Mouse (Mus musculus) Patski (cell line): ENCODE data around the gene Maml3. TPM values are rescaled to one million over a fixed set of nuclear protein-coding genes. Genes with fewer than 3 reads are reported as not detected.

ENCODE experiments used
- ATAC-seq: fragments of 100-300 bp; one replicate; pipeline ENCODE4 v1.8.0; 2021
- CTCF ChIA-PET: fragments of 350-600 bp; sonication (Branson Sonifier 250); formaldehyde crosslinking; loops from one replicate; lab custom pipeline; 2022; ENCODE audit warnings: inconsistent platforms; lab: Charles Lee
- POLR2A ChIA-PET: fragments of 350-600 bp; sonication (Branson Sonifier 250); formaldehyde crosslinking; loops from one replicate; lab custom pipeline; 2022; ENCODE audit warnings: antibody characterized with exemption, inconsistent platforms; lab: Charles Lee
- DNase-seq: peaks from one replicate; pipeline ENCODE4 v3.0.0-alpha.2; 2011; ENCODE audit warnings: low read depth, low spot score
- H3K27me3 ChIP-seq: fragments of 371-371 bp; one replicate; pipeline ENCODE4 v1.5.1; 2021
- CTCF ChIP-seq: fragments of 100-300 bp; IDR thresholded peaks from one replicate; pipeline ENCODE4 v1.5.1; 2021
- in situ Hi-C: fragments of 300-500 bp; cut with MboI; formaldehyde crosslinking; loops from 3 replicates; pipeline ENCODE4 v1.11.1; 2018; ENCODE audit warnings: low pct_unique_long_range_greater_than_20kb, mixed read lengths
- polyA plus RNA-seq: library from polyadenylated mRNA; unstranded; gene quantifications from one replicate; pipeline ENCODE4 v1.2.3, GENCODE M21; 2021

Maml3 gene
- polyA plus RNA-seq, 1 experiment from 2014 or later: 7.7 TPM

DNA sequence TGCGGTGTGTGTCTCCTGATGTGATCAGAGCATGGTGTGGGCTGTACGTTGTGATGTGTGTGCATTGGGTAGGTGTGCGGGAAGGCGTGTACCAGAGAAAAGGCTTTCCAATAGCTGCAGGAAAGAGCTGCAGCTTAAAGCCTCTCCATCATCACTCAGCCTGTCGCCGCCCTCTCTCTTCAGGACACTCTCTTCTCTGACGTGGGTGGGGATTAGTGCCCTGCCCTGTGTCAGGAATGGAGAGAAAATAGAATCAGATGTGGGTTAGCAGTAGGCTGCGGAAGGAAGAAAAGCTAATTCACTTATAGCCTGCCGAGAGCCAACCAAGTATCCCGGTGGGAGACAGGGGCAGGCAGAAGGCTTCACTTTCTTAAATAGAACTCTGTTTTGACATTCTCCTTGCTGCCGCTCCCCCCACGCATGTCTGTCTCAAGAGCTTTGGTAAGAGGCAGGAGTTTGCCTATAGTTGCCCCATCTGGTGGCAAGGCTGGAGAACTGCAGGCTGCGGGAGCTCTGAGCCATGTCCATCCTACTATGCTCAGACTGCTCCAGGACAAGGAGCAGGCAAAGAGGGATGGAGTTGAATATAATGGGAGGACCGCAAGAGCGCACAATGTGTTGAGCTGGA, 456.7 kb downstream of the Maml3 start:
- ATAC-seq (no peak), DNase-seq (no peak)
- CTCF ChIA-PET: interaction anchor here (0.7 to 4.8 kb wide), 31 partner anchors 10 to 595 kb away, joined by 3 to 42 read pairs (median 4); partner anchors contain the start of genes Mgst2 and Setd7
- peak; percentile 98 for TF ChIP-seq CTCF
- in situ Hi-C loops: loop anchor here (5.0 kb wide), 2 partner anchors 71 to 141 kb away; no protein-coding TSS in a partner anchor
- POLR2A ChIA-PET: interaction anchor here (0.6 to 1.3 kb wide), 5 partner anchors 64 to 161 kb away, joined by 3 to 4 read pairs (median 3); partner anchors contain the start of gene Setd7
- H3K27me3 ChIP-seq: no peaks in the 10 kb centered on the region

- DNase-seq (no peak), ATAC-seq (no peak)
- in situ Hi-C loops: loop anchor here (5.0 kb wide), 2 partner anchors 70 to 140 kb away; no protein-coding TSS in a partner anchor
- no peak for TF ChIP-seq CTCF
- CTCF ChIA-PET: interaction anchor here (0.9 to 4.8 kb wide), 11 partner anchors 13 to 136 kb away, joined by 3 to 42 read pairs (median 7); partner anchors contain the start of genes Mgst2 and Setd7
- no peaks in the 10 kb centered on the region for H3K27me3 ChIP-seq
- POLR2A ChIA-PET: no interaction called here
These were observed 457.5 kb downstream of the Maml3 start for GRCm38 (mm10) chr3:51647356-51647755.

DNA sequence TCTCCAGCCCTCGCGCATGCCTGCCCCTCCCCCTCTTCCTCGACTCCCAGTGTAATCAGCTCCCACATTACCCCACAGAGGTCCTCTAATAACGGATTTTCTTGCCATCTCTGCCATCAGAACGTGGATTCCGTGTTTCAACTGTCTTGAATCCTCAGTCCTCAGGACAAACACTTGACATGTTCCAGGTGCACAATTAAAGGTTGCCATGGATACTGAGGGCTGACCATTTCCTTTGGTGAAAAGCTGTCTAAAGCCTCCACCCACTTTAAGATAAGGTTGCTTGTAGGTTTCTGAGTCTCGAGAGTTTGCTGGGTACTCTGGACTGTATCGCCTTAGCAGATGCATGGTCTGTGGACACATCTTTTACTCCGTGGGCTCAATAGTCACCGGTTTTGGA, 458.6 kb downstream of the Maml3 start:
- H3K27me3 ChIP-seq: no peaks in the 10 kb centered on the region
- no peak for ATAC-seq
- CTCF ChIA-PET: interaction anchor here (0.7 to 3.8 kb wide), 4 partner anchors 14 to 135 kb away, joined by 3 to 42 read pairs (median 3); partner anchors contain the start of genes Mgst2 and Setd7
- in situ Hi-C loops: loop anchor here (5.0 kb wide), 2 partner anchors 69 to 139 kb away; no protein-coding TSS in a partner anchor
- no peak for DNase-seq
- POLR2A ChIA-PET: no interaction called here
- no peak for TF ChIP-seq CTCF

GRCm38 (mm10) chr3:51645484-51645883, 459.4 kb downstream of the Maml3 start:
- POLR2A ChIA-PET: no interaction called here
- DNase-seq (no peak), ATAC-seq (no peak)
- no peaks in the 10 kb centered on the region for H3K27me3 ChIP-seq
- in situ Hi-C loops: loop anchor here (5.0 kb wide), 2 partner anchors 68 to 138 kb away; no protein-coding TSS in a partner anchor
- CTCF ChIA-PET: interaction anchor here (1.5 to 3.8 kb wide), 2 partner anchors 33 to 135 kb away, joined by 3 to 42 read pairs; no protein-coding TSS in a partner anchor
- TF ChIP-seq CTCF: no peak

- CTCF ChIA-PET: interaction anchor here (0.5 to 1.6 kb wide), 4 partner anchors 10 to 74 kb away, joined by 3 to 5 read pairs (median 3); no protein-coding TSS in a partner anchor
- in situ Hi-C loops: no loop called here
These were observed 466.6 kb downstream of the Maml3 start for GRCm38 (mm10) chr3:51638260-51638659.

GRCm38 (mm10) chr3:51637326-51637725, 467.6 kb downstream of the Maml3 start:
- DNase-seq (no peak), ATAC-seq (no peak)
- TF ChIP-seq CTCF: no peak
- no peaks in the 10 kb centered on the region for H3K27me3 ChIP-seq
- ChIA-PET POLR2A (no interaction called here), CTCF (interaction anchor here (1.0 to 1.6 kb wide), 2 partner anchors 11 to 41 kb away, joined by 4 to 5 read pairs; no protein-coding TSS in a partner anchor)
- in situ Hi-C loops: no loop called here

More at GRCm38 (mm10) chr3:51638260-51638659, 466.6 kb downstream of the Maml3 start:
- H3K27me3 ChIP-seq: no peaks in the 10 kb centered on the region
- ATAC-seq (no peak), DNase-seq (no peak)
- POLR2A ChIA-PET: no interaction called here
- no peak for TF ChIP-seq CTCF

- no peak for ATAC-seq
- TF ChIP-seq CTCF: no peak
- H3K27me3 ChIP-seq: no peaks in the 10 kb centered on the region
- ChIA-PET POLR2A (no interaction called here), CTCF (interaction anchor here (1.6 kb wide), 1 partner anchor 12 kb away, joined by 5 read pairs; no protein-coding TSS in a partner anchor)
- no peak for DNase-seq
- in situ Hi-C loops: no loop called here
These were observed 468.2 kb downstream of the Maml3 start for GRCm38 (mm10) chr3:51636700-51637099.

DNA sequence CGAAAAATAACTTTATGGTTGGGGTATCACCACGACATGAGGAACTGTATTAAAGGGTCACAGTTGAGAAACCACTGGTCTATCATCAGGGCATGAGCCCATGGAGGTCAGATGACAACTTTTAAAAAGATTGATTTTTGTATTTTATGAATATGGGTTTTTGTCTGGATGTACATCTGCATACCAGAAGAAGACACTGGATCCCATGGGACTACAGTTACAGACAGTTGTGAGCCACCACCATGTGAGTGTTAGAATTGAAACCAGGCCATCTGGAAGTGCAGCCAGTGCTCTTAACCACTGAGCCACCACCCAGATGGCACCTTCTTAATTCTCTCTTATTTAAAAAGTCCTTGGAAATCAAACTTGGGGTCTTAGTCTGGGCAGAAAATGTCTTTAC, 468.9 kb downstream of the Maml3 start:
- ATAC-seq: no peak
- CTCF ChIA-PET: no interaction called here

More for the DNA sequence above, 468.9 kb downstream of the Maml3 start:
- POLR2A ChIA-PET: no interaction called here
- TF ChIP-seq CTCF: no peak
- H3K27me3 ChIP-seq: no peaks in the 10 kb centered on the region
- DNase-seq: no peak
- in situ Hi-C loops: no loop called here

Other genes with a start within 250 kb of the Maml3 start
- 15.5 TPM for gene Foxo1, start 163.3 kb upstream of the Maml3 start, polyA plus RNA-seq